Mouse (Mus musculus): ENCODE results near the gene Dynlt1b. TPM values are rescaled to one million over a fixed set of nuclear protein-coding genes. Genes with fewer than 3 reads are reported as not detected.
A peak's percentile ranks its signal among the peaks of the same experiment; 100 is the strongest.
"Not testable (repeated sequence)": the region's sequence is repeated elsewhere in the genome, so short reads cannot be mapped to it uniquely, and the experiment has no call there.

The Dynlt1b gene
- polyA plus RNA-seq, 1 experiment from 2014 or later = 1,481 TPM

- not testable (repeated sequence) for H3K27ac ChIP-seq (replicated peaks); H3K4me3 ChIP-seq; H3K36me3 ChIP-seq; H3K27me3 ChIP-seq; H3K4me2 ChIP-seq; H3K9me3 ChIP-seq; H3K4me1 ChIP-seq (replicated peaks); ATAC-seq (ENCODE audit: low read depth); H3K9ac ChIP-seq
- 86% methylated on average over 6 of the region's 8 CpGs for WGBS
Observed at GRCm38 (mm10) chr17:6426869-6427268, 3.0 kb upstream of the Dynlt1b start.

GRCm38 (mm10) chr17:6428926-6429325 is 986 bp upstream of the Dynlt1b start:
- not testable (repeated sequence) for H3K27ac ChIP-seq (replicated peaks); H3K4me2 ChIP-seq; H3K4me3 ChIP-seq; H3K9ac ChIP-seq; H3K27me3 ChIP-seq; ATAC-seq (ENCODE audit: low read depth); H3K9me3 ChIP-seq
- WGBS = 86% methylated on average over 2 of the region's 2 CpGs
- Histone ChIP-seq H3K4me1 (replicated peaks) (peaks cover 18% of the 10 kb centered on the region), H3K36me3 (peaks cover 16% of the 10 kb centered on the region)

GRCm38 (mm10) chr17:6430410-6431001 is 594 bp downstream of the Dynlt1b start:
- 9% methylated on average over 9 of the region's 9 CpGs for WGBS
- not testable (repeated sequence) for H3K9me3 ChIP-seq

GRCm38 (mm10) chr17:6432456-6432855 is 2.5 kb downstream of the Dynlt1b start:
- Histone ChIP-seq H3K4me1 (replicated peaks) (peaks cover 19% of the 10 kb centered on the region), H3K36me3 (peaks cover 25% of the 10 kb centered on the region)
- H3K9me3 ChIP-seq; H3K9ac ChIP-seq; H3K4me2 ChIP-seq; H3K4me3 ChIP-seq; H3K27me3 ChIP-seq; H3K27ac ChIP-seq (replicated peaks); ATAC-seq (ENCODE audit: low read depth): not testable (repeated sequence)
- WGBS = 91% methylated on average over 3 of the region's 4 CpGs

More at GRCm38 (mm10) chr17:6430410-6431001, 594 bp downstream of the Dynlt1b start:
- Histone ChIP-seq H3K4me2 (peak overlapping the region; percentile 58), H3K9ac (peak overlapping the region; percentile 74), H3K4me3 (peak overlapping the region; percentile 45), H3K36me3 (peaks cover 19% of the 10 kb centered on the region), H3K27ac (replicated peaks) (peak overlapping the region; percentile 87), H3K4me1 (replicated peaks) (peaks cover 19% of the 10 kb centered on the region)
- H3K27me3 ChIP-seq = not testable (repeated sequence)
- peak; percentile 66 for ATAC-seq (ENCODE audit: low read depth)

- not testable (repeated sequence) for H3K4me3 ChIP-seq; H3K9me3 ChIP-seq; H3K27ac ChIP-seq (replicated peaks); H3K27me3 ChIP-seq; ATAC-seq (ENCODE audit: low read depth); H3K4me2 ChIP-seq
- Histone ChIP-seq H3K36me3 (peaks cover 30% of the 10 kb centered on the region), H3K4me1 (replicated peaks) (peaks cover 19% of the 10 kb centered on the region), H3K9ac (0 out of 2 replicates have a peak overlapping the region, but pooled peaks have one; percentile 5)
- WGBS = 70% methylated on average over 3 of the region's 3 CpGs
Observed at GRCm38 (mm10) chr17:6433691-6434090, 3.8 kb downstream of the Dynlt1b start.

- not testable (repeated sequence) for H3K4me2 ChIP-seq; H3K9me3 ChIP-seq; H3K9ac ChIP-seq; H3K4me1 ChIP-seq (replicated peaks); ATAC-seq (ENCODE audit: low read depth); H3K27me3 ChIP-seq; H3K27ac ChIP-seq (replicated peaks); H3K4me3 ChIP-seq
- 82% methylated on average over 6 of the region's 6 CpGs for WGBS
- H3K36me3 ChIP-seq = peaks cover 44% of the 10 kb centered on the region
Observed at GRCm38 (mm10) chr17:6438080-6438479, 8.2 kb downstream of the Dynlt1b start.

GRCm38 (mm10) chr17:6439913-6440312 is 10.0 kb downstream of the Dynlt1b start:
- H3K9me3 ChIP-seq; H3K4me1 ChIP-seq (replicated peaks); H3K4me2 ChIP-seq; ATAC-seq (ENCODE audit: low read depth); H3K27ac ChIP-seq (replicated peaks); H3K9ac ChIP-seq; H3K27me3 ChIP-seq; H3K4me3 ChIP-seq: not testable (repeated sequence)
- WGBS = 97% methylated on average over 10 of the region's 13 CpGs
- peaks cover 42% of the 10 kb centered on the region for H3K36me3 ChIP-seq

GRCm38 (mm10) chr17:6440493-6441077 is 10.7 kb downstream of the Dynlt1b start:
- not testable (repeated sequence) for H3K27me3 ChIP-seq; H3K27ac ChIP-seq (replicated peaks); ATAC-seq (ENCODE audit: low read depth); H3K4me3 ChIP-seq; H3K9ac ChIP-seq; H3K9me3 ChIP-seq; H3K4me2 ChIP-seq; H3K4me1 ChIP-seq (replicated peaks)
- peaks cover 42% of the 10 kb centered on the region for H3K36me3 ChIP-seq
- WGBS = 86% methylated on average over 13 of the region's 13 CpGs

- H3K4me2 ChIP-seq; ATAC-seq (ENCODE audit: low read depth); H3K9me3 ChIP-seq; H3K4me3 ChIP-seq; H3K27me3 ChIP-seq; H3K27ac ChIP-seq (replicated peaks); H3K9ac ChIP-seq; H3K4me1 ChIP-seq (replicated peaks): not testable (repeated sequence)
- 68% methylated on average over 5 of the region's 5 CpGs for WGBS
- peaks cover 46% of the 10 kb centered on the region for H3K36me3 ChIP-seq
Observed at GRCm38 (mm10) chr17:6441254-6441653, 11.3 kb downstream of the Dynlt1b start.

- not testable (repeated sequence) for H3K27me3 ChIP-seq; H3K4me3 ChIP-seq; H3K27ac ChIP-seq (replicated peaks); ATAC-seq (ENCODE audit: low read depth); H3K4me1 ChIP-seq (replicated peaks); H3K9ac ChIP-seq; H3K4me2 ChIP-seq; H3K9me3 ChIP-seq
- WGBS = 76% methylated on average over 7 of the region's 7 CpGs
- H3K36me3 ChIP-seq = peaks cover 40% of the 10 kb centered on the region
Observed at GRCm38 (mm10) chr17:6442513-6442912, 12.6 kb downstream of the Dynlt1b start.

- H3K4me1 ChIP-seq (replicated peaks); H3K4me3 ChIP-seq; H3K27me3 ChIP-seq; H3K27ac ChIP-seq (replicated peaks); H3K9ac ChIP-seq; H3K9me3 ChIP-seq; H3K4me2 ChIP-seq: not testable (repeated sequence)
- 51% methylated on average over 12 of the region's 16 CpGs for WGBS
- ATAC-seq (ENCODE audit: low read depth) = 0 out of 2 replicates have a peak, but pooled peaks have one; percentile 19
- H3K36me3 ChIP-seq = peaks cover 24% of the 10 kb centered on the region
Observed at GRCm38 (mm10) chr17:6445794-6446587, 16.1 kb downstream of the Dynlt1b start.

- ATAC-seq (ENCODE audit: low read depth); H3K9me3 ChIP-seq; H3K27ac ChIP-seq (replicated peaks); H3K27me3 ChIP-seq; H3K9ac ChIP-seq; H3K4me2 ChIP-seq; H3K4me3 ChIP-seq; H3K4me1 ChIP-seq (replicated peaks): not testable (repeated sequence)
- WGBS = 91% methylated on average over 8 of the region's 8 CpGs
- H3K36me3 ChIP-seq = peaks cover 19% of the 10 kb centered on the region
Observed at GRCm38 (mm10) chr17:6448293-6448692, 18.4 kb downstream of the Dynlt1b start.
